Mouse (Mus musculus): ENCODE data around the gene 2010111I01Rik.

The 2010111I01Rik gene

DNA sequence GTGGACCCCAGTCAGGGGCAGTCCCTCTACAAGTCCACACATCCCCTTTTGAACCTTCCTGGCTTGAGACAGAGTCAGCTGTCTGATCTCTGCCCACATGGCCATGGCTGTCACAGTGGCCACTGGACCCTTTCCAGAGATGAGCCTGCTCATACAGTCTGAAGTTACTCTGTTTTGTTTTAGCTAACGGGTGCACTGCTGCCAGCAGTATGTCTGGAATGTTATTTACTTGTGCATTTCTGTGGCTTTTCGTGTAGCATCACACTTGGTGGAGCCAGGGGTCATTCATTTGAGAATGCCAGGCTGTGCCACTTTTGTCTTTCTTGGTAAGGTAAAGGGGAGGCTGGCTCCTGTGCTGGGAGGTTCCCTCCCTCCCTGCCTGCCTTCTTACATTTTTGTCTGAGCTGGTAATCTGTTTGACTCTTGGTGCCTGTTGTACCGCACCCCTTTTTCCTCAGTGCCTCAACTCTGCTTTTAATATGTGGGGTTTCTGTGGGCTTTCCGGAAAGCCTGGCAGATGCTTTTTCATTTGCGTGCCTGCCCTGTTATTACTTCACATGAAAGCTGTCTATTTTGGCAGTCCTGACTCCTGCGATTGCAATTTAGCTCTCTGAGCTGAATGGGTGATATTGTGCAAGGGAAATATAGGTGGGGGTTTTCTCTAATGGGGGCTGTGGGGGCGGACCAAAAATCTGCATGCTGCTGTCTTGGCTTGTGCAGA, 190.3 kb downstream of the 2010111I01Rik start:
- no peak for DNase-seq (ENCODE audit: low spot score)

DNA sequence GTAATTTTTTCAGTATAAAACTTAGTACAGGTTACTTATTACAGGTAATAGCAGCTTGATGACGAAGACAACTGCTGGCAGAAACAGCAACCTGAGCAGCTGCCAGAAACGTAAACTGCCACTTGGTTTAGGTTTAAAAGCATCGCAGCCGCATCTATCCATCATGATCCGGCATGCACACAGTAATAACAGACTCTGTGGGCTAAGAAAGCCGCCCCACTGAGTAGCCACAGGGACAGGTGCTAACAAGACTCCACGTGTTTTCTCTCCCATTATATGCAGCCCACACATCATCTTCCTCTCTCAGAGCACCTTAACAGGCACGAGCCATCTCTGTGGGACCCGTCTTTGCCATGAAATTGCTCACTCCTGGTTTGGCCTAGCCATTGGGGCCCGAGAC, 191.6 kb downstream of the 2010111I01Rik start:
- DNase-seq (ENCODE audit: low spot score): no peak

DNA sequence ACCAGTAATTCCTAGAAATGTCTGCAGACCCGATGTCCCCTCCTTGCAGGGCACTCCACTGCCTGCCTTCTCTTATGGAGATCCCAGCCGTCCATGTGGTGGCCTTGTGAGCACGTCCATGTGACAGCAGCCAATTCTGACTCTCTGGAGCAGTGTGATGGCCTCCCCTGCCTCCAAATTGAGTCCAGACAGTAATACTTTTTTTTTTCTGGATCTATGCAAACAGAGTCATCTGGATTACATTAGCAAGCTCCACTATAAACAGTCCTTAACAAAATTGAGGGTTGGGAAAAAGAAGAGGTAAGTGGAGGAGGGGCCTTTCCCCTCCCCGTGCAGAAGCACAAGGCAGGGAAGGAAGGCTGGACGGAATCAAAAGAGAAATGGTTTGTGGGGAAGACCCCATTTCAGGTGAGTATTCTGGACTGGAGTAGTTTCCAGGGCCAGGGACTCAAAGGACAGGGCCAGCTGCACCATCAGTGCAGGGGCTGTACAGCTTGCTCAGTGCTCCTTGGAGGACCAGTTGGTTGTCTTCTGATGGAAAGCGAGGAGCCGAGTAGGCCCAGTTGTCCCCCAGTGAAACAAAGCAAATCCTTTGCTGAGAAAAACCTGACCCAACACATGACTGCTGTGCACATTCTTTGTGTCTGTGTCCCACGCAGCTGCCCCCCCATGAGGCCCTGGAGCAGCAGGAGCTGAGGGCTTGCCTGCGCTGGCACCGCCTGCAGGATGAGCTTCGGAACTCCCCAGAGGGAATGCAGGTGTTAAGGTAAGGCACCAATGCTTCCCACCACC, 205.8 kb downstream of the 2010111I01Rik start:
- no peak for DNase-seq (ENCODE audit: low spot score)

DNA sequence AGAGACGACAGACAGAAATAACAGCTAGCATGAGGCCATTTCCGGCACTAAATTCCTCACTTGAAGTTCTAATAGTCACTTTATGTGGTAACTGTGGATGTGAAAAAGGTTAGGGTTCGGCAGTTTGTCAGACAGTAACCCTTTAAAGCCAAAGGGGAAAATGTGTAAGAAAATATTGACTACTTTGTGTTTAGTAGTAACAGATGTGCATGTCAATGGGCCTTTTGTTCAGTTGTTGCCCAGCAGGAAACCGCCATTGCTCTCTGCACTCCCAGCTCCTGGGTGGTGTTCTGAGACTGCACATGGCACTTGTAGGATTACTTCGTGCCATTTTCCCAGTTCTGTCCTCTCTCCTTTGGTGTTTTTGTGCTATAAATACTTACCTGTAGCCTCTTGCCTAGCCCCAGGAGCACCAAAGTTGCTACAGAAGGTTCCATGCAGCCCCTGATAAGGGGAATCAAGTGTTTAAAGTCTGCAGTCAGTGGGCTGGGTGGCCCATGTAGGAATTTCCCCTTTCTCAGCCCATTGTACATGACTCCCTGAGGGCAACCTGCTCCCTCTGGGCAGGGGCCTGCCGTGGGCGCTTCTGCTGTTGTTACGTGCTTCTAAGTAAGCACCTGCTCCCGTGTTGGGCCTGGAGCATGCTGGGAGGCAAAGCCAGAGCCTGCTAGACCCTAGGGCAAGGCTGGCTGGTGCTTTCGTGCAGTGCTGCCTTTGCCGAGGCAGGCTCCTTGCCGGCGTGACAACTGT, 206.8 kb downstream of the 2010111I01Rik start:
- no peak for DNase-seq (ENCODE audit: low spot score)

DNA sequence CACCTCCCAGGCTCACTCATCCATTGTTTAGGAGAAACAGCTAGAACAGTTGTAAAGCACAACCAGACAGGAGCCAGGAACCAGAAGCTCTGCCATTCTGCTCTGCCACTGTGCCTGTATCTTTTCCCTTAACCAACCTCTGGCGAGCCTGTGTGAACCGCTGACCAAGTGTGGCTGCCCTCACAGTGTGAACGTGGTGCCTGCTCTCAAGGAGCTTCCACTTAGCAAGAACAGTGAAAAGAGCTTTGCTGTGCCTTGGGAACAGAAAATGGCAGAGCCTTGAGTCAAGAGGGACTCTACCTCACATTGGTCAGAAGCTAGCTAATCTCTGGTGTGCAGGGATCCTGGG, 207.4 kb downstream of the 2010111I01Rik start:
- DNase-seq (ENCODE audit: low spot score): no peak

DNA sequence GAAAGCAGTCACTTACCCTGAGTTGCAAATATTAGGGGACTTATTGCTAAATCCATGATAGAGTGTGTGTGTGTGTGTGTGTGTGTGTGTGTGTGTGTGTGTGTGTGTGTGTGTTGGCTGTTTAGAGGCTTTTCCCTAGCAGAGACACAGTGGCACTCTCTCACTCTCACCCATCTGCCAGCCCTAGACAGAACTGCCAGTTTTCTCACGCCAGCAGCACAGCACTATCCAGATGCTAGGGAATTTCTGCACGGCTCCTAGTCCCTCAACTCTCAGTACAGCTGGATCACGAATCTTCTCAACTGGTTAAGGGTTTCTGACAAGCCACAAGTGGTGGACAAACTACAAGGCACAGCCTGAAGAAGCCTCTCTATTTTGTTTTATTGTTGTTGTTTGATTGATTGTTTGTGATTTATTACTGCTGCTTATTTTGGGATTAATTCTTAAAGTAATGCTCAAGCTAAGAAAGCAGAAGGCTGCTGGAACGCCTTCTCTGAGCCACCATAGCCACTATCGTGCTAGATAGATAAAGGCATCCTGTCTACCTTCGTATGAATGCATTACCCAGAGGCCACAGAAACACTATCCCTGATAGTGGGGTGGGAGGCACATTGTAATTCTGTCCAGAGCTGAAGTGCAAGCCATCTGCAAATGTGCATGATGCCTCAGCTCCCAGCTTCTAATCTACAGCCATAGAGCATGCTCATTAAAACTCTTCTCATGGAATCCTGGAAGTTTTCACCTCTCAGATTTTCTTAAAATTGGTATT, 209.7 kb downstream of the 2010111I01Rik start:
- DNase-seq (ENCODE audit: low spot score): no peak

DNA sequence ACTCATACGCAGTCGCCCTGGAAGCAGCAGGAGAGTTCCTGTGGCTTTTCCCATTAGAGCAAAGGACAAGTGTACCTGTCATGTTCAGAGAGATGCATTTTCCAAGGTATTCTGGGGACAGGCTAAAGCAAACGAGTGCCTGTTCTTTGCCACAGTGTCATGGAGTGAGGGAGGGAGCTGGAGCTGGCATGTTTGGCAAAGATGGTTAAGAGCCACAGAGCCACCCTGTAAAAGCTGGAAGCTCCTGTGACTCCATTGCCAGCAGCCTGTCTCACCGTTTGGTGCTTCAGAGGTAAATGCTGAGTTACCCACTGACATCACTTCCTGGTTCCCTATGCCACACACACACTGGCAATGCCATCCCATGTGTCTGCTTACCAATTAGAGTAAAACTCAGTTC, 211.4 kb downstream of the 2010111I01Rik start:
- DNase-seq (ENCODE audit: low spot score): no peak

DNA sequence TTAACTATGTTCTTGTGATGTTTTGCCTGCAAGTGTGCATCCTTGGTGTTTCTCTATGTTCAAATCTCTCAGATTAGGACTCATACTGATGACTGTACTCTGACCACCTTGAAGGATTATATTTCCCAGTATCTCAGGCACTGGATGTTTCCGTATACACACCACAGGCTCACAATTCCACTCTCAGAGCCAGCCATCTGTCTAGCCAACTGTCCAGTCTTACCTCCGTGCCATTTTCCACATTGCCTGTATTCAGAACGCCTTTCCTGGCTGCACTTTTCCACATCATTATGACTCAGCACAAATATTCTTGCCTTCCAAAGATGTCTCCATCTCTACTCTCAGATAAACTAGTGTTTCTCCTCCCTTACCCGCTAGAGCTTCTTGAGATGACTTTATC, 212.5 kb downstream of the 2010111I01Rik start:
- no peak for DNase-seq (ENCODE audit: low spot score)

DNA sequence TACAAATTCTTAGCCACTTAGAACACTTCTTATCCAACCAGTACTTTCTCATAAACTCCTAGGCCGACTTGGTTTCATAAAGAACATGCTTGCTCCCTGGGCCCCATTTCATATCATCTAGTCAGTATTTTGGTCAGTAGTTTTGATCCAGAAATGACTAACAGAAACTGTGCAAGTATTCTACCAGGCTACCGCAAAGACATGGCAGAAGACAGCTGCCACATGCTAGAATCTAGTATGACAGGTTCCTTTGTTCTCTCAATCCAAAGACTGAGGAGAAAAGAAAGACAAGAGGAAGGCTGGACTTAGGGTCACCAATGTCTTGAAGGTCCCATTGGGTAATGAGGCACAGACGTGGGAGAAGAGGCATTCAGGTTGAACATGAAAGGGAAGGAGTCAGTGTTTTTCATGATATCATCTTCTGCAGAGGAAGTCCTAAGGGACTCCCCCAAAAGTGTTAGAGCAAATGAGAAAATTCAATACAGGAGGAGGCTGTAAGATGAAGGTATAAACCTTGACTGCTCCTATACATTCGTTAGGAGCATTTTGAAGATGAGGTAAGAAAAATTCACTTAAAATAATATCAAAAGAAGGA, 216.0 kb downstream of the 2010111I01Rik start:
- DNase-seq (ENCODE audit: low spot score): no peak

DNA sequence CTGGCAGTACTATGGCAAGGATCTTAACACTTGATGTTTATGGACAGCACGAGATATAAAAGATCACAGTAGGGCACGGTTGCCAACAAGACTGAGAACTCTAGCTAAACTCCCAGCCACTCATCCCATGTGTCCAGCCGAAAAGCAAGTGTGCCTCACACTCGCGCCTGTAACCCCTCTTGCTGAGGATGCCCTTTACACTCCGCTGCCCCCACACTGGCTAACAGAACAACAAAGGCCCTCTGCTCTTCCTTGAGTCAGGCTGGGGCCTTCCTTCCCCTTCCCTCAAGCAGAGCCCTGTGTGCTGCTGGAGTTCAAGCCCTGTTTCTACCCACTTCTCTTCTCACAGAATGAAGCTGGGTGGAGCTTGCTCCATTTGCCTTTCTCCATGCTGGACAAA, 220.3 kb downstream of the 2010111I01Rik start:
- DNase-seq (ENCODE audit: low spot score): peak; percentile 42

DNA sequence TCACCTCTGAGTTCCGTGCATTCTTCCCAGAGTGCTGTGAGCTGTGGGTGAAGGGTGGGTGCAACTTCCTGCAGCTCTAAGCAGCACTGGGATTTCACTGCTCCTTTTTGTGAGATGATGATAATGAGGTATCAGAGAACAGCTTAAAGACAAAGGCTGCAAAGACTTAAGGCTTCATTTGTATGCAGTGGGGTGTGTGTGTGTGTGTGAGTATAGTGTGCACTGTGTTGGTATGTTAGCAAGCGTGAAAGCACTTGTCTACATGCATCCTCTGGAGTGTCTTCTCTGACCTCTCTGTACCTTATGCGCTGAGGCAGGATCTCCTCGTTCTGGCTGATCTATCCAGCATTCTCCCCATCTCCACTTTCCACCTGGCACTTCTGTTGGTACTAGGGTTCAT, 221.5 kb downstream of the 2010111I01Rik start:
- DNase-seq (ENCODE audit: low spot score): no peak

DNA sequence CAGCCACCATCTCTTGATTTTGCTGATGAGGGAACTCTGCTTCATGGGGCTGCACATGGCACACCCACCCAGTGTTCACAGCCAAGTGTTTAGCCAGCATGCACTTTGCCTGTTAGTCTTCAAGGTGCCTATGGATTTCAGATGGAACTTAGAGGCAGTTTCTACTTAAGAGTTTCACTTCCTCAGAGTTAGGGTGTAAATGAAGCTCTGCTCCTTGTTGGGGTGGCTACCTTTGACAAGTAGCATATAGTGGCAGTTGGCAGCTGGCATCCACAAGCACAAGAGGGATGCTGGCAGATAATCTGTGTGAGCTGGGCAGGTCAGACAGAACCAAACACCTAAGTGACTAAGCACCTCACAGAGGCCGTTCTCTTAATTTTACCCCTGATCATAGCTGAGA, 221.9 kb downstream of the 2010111I01Rik start:
- no peak for DNase-seq (ENCODE audit: low spot score)

DNA sequence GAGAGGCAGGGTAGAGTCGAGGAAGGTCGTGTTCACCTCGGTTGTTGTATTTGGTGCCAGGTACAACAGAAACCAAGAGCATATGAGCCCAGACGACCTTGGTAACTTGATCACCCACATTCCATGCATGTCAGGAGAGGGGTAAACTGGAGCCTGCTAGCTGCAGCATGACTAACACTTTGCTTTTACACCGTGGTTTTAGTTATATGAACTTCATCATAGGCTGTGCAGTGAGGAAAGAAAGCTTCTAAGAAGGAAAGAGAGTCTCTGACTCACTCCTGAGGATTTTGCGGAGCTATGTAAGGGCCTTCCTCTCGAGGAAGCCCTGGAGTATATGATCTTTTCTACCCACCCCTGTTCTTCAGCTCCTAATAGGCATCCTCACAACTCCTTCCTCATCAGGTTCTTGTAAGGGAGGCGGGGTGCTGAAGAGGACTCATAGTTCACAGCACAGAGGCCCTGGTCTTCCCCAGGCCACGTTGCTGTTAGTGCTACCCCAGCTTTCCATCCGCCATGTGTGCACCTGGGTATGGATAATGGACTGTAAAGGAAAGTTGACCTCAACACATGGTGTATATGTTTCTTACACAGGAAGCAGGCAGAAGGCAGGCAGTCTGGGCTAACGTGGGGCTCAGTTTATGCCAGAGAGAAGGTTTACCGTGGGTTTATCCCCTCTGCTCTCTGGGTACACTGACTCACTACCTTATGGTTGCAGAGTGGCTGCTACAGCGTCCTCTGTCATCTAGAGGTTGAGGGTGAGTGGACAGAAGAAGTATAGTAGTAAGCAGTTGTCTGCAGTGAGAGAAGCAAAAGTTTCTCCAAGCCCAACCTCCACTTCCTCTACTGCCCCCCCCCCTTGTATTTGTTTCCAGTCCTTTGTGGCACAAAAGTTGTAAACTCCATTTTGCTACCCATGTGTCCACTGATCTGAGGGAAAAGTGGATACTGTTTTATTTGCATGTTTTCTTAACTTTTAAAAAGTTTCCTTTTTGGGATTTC, 222.8 kb downstream of the 2010111I01Rik start:
- DNase-seq (ENCODE audit: low spot score): no peak

DNA sequence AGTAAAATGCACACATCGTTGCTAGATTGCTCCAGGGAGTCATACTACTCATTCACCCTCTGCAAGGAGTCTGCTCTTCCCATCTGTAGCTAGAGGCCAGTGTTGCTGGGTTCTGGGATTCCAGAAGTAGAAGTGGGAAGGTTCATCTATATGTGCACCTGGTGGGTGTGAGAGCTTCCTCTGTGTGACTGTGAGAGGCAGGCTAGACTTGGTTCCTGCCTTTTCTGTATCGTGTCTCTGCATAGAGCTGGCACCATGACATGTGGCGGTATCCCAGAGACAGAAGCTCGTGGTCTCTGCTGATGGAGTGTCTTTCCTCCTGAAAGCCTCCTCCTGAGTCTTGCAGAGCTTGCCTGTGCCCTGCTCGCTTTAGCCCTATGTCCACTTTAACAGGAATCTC, 223.6 kb downstream of the 2010111I01Rik start:
- DNase-seq (ENCODE audit: low spot score): no peak

DNA sequence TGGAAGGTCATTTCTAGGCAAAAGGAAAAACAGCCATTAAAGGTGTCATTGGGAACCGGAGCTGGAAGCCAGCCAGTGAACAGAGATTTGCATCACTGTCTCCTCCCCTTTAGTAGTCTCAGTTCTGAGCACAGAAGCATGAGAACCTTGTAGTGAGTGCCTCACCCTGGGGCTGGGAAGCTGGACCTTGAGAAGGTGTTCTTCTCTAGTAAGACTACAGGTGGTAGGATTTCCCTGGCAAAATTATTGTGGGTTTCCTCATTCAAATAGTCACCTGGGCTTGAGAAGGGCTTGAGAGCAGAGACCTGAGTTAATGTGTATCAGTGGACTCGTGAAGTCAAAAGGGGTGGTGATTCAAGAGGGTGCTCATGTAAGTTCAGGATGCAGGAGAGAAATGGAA, 224.1 kb downstream of the 2010111I01Rik start:
- no peak for DNase-seq (ENCODE audit: low spot score)

DNA sequence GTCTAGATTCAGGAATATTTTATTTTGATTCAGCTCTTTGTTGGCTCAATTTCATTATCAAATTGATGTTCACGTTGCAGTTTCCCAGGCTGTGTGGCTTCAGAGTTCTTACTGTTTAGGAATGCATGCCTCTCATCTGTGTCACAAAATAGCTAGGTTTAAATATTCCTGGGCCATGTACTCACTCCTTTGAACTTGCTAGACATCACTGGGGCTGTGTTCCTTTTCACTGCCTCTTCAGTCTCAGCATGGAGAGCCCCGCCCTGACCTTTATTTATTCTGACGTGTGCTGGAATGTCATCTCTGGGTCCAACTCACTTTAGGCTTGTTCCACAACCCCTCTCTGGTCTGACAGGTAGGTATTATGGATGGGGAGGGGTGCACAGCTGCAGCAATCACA, 228.7 kb downstream of the 2010111I01Rik start:
- DNase-seq (ENCODE audit: low spot score): no peak

DNA sequence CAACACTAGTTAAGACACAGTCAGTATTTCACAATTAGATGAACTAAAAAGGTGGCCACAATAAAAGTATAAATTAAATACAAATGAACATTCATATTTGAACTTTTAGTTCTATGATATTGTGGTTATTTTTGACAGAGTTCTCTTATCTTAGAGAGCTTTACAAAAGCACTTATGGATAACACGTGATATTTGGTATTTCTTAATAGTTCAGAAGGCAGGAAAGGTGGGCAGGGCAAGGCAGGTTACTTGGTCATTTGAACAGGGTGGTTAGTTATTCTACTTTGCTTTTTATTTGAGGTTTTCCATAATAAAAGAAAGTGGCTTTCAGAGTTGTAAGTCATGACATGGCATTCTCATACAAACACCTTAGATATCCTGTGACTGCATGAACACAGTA, 233.3 kb downstream of the 2010111I01Rik start:
- DNase-seq (ENCODE audit: low spot score): no peak

DNA sequence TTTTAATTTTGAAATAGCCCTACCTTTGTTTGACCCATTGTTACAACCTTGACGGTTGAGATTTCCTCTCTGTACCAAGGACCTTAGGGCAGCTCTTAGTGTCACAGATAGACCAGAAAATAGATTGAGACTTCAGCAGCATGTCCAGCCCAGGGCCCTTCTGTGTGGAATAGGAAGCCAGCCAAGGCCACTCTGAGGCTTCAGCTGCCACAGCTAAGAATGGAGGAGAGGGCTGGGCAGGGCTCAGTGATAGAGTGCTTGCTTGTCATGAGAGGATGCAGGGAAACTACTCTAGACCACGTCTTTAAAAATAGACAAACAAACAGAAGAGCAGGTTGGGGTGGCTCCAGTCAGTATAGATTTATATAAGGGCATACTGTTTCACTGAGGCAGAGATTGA, 234.9 kb downstream of the 2010111I01Rik start:
- no peak for DNase-seq (ENCODE audit: low spot score)

DNA sequence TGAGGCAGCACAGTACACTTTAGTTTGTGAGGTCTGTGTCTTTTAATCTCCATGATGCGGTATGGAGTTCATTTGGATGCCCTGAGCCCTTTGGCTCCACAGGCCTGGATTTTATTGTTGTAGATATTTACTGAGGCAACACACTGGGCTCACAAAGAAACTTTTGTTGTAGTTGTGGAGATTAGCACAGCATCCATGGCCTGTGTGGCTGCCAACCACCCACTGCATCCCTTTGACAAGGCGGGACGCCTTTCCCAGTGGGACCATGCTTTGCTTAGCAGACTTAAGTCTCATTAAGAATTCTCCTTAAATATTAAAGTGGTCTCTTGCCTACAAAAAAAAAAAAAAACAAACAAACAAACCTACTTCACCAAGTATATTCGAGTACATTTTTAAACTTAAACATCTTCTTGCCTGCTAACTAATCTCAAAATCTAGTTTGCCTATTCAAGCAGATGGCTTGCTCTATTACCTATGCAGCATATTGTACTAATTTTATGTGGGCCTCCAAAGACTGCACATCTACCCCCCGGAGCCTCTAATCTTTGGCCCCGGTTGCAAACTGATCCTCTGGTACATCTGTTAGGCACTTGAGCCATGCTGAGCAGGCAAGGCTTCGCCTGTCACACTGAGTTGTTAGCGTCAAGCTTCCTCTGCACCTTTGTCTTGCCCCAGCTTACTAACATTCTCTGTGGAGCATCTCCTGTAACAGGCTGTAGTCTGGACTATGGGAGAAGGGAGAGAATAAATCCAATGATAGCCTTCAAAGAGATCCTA, 239.0 kb downstream of the 2010111I01Rik start:
- peak; percentile 11 for DNase-seq (ENCODE audit: low spot score)

DNA sequence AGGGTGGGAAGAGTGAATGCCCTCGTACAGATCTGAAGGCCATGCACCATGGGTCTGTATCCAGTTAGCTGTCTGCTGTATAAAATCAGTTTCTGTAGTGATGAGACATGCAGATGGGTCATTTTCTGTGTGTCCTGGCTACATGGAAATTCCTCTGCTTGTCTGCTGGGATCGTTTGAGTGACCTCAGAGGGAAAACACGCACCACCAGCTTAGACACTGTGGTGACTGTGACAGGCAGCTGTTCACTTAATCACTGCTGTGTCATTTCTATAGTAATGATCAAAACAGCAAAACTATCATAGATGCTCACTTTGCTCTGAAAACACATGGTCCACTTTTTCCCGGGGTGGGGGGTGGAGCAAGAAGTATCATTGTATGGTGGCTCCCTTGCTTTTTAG, 241.1 kb downstream of the 2010111I01Rik start:
- no peak for DNase-seq (ENCODE audit: low spot score)
